Mouse (Mus musculus) bone marrow macrophage, adult 2 months (primary cell): ENCODE results near the gene Akap5.

Source experiments
- CTCF ChIP-seq: IDR thresholded peaks from 2 replicates; pipeline ENCODE4 v1.5.1; 2012; ENCODE audit warnings: low read depth, mild to moderate bottlenecking, low read length, moderate library complexity
- POLR2A ChIP-seq: IDR thresholded peaks from 2 replicates; pipeline ENCODE4 v1.6.1; 2012; ENCODE audit warnings: mild to moderate bottlenecking, low read depth, low read length, borderline replicate concordance

- no peak for TF ChIP-seq CTCF
- TF ChIP-seq POLR2A, result no peak
These were observed 50.2 kb downstream of the Akap5 start for GRCm38 (mm10) chr12:76374911-76375310.
